Mouse (Mus musculus) olfactory bulb, adult 2 months (tissue): ENCODE results near the gene Cacna1c.

Source experiments
- CTCF ChIP-seq: fragments of 200-500 bp; IDR thresholded peaks from 2 replicates; pipeline ENCODE4 v1.5.1; 2012; ENCODE audit warnings: low read depth, mild to moderate bottlenecking, low read length, moderate library complexity; ENCODE audit not compliant: insufficient read depth
- POLR2A ChIP-seq: fragments of 200-500 bp; IDR thresholded peaks from 2 replicates; pipeline ENCODE4 v1.6.1; 2012; ENCODE audit warnings: mild to moderate bottlenecking, low read depth, low read length, moderate library complexity; ENCODE audit not compliant: insufficient read depth

DNA sequence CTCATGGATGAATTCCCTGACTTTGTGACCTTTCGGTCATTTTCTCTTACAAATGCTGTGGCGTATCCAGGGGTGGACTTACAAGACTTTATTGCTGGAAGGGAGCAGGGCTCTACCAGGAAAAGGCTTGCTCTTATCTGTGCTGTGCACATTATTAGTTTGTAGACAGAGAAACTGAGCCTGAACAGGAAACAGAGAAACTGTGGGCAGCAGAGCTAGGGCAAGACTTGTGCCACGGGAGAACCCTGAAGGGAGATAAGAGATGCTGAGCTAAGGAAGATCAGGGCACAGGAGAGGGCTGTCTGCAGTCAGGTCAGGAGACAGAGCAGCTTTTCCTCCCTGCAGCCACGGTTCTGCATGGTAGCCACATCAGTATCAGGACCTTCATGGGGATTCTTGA is 425.1 kb downstream of the Cacna1c start:
- TF ChIP-seq CTCF (no peak), POLR2A (no peak)
